Mouse (Mus musculus): ENCODE measurements around the gene Aoc2.
"Not testable (repeated sequence)": the region's sequence is repeated elsewhere in the genome, so short reads cannot be mapped to it uniquely, and the experiment has no call there.

Aoc2 gene

GRCm38 (mm10) chr11:101355916-101356315 lies 31.1 kb downstream of the Aoc2 start:
- DNase-seq (ENCODE audit: low spot score in 2 of 2): no peak

- no peak for DNase-seq (ENCODE audit: low spot score in 2 of 2)
These were observed 32.8 kb downstream of the Aoc2 start for GRCm38 (mm10) chr11:101357505-101358182.

- no peak for DNase-seq (ENCODE audit: low spot score in 2 of 2)
These were observed 34.9 kb downstream of the Aoc2 start for GRCm38 (mm10) chr11:101359776-101360175.

GRCm38 (mm10) chr11:101360651-101361113 lies 35.8 kb downstream of the Aoc2 start:
- DNase-seq (ENCODE audit: low spot score in 2 of 2): no peak

GRCm38 (mm10) chr11:101364531-101364931 lies 39.7 kb downstream of the Aoc2 start:
- DNase-seq (ENCODE audit: low spot score in 2 of 2): no peak

- no peak for DNase-seq (ENCODE audit: low spot score in 2 of 2)
These were observed 42.6 kb downstream of the Aoc2 start, which contains the start of gene G6pc for GRCm38 (mm10) chr11:101367326-101367935. Gene G6pc (plus strand): TSS chr11:101367561.

- no peak for DNase-seq (ENCODE audit: low spot score in 2 of 2)
These were observed 45.3 kb downstream of the Aoc2 start for GRCm38 (mm10) chr11:101370141-101370540.

- no peak for DNase-seq (ENCODE audit: low spot score in 2 of 2)
These were observed 49.6 kb downstream of the Aoc2 start for GRCm38 (mm10) chr11:101374421-101374938.

GRCm38 (mm10) chr11:101378196-101378595 lies 53.3 kb downstream of the Aoc2 start:
- DNase-seq (ENCODE audit: low spot score in 2 of 2): not testable (repeated sequence)

GRCm38 (mm10) chr11:101378926-101379325 lies 54.1 kb downstream of the Aoc2 start:
- no peak for DNase-seq (ENCODE audit: low spot score in 2 of 2)
